Mouse (Mus musculus) brain, adult 2 months (tissue): ENCODE results near the gene Arhgap24.

Experiments
- DNase-seq: peaks from one replicate; pipeline ENCODE4 v3.0.0; 2011; ENCODE audit warnings: low read depth, low spot score

Arhgap24 gene

GRCm38 (mm10) chr5:102498747-102499146 is 17.6 kb downstream of the Arhgap24 start:
- peak; percentile 22 for DNase-seq

DNA sequence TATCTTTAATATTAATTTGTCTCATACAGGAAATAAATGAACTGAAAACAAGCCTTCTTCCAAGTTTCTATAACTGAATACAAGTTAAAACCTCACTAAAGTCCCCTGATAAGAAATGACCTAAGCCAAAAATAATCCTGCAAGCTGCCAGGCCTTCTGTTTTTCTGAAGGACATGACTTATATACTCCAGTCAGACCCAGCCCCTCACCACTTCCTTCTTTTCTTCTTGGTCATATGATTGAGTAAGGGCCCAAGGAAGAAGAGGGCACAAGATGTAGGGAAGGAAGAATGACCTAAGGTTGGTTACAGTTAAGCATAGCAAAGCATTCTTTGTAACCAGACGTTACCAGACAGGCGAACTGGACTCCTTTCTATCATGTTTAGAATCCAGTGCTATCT is 21.1 kb downstream of the Arhgap24 start:
- peak; percentile 22 for DNase-seq

DNA sequence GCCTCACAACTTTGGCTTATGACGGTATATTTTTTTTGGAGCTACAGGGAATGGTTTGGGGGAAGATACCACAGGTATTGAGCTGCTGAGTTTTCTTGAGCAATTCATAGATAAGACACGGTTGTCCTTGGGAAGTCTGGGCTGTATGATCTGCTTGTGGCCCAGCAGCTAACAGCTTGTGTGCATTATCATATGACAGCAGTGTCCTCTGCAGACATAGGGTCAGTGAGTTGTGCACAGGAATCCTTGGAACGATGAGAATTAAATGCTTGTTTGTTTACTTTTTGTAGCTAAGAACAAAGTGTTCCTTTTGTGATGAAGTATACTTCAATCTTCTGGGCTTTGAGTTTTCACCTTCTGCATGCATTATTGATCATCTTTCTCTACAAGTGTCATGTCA is 21.9 kb downstream of the Arhgap24 start:
- no peak for DNase-seq

GRCm38 (mm10) chr5:102503868-102504267 is 22.7 kb downstream of the Arhgap24 start:
- no peak for DNase-seq

- DNase-seq: no peak
Measured at GRCm38 (mm10) chr5:102504557-102504956, 23.4 kb downstream of the Arhgap24 start.

DNA sequence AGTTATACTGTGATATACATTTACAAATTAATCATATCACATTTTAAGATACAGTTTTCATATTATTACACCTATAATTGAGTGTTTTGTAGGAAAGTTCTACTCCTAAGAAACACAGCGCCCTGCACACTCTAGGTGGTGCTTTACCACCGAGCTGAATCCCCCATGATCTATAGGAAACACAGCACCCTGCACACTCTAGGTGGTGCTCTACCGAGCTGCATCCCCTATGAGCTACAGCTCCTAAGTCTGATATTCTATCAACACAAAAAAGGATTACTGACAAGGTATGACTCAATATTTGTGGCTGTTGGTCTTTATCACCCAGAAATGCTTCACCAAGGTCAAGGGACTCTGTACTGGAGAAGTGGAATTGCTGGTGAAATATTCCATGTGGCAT is 27.0 kb downstream of the Arhgap24 start:
- peak; percentile 12 for DNase-seq

DNA sequence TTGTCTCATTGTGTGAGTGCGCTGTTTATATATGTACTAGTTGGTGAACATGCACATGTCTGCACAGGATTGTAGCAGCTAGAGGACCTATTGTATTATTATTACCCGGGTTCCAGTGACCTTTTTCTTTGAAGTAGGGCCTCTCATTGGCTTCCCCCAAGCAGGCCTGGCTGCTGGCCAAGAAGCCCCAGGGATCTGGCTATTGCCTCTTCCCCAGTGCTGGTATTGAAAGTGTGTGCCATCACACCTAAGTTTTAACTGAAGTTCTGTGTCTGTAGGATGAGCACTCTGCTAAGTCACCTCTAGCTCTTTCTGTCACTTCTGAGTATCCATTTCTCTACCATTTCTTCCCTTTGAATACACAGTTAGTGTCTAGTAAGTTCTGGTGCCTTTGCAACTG is 28.2 kb downstream of the Arhgap24 start:
- no peak for DNase-seq

DNA sequence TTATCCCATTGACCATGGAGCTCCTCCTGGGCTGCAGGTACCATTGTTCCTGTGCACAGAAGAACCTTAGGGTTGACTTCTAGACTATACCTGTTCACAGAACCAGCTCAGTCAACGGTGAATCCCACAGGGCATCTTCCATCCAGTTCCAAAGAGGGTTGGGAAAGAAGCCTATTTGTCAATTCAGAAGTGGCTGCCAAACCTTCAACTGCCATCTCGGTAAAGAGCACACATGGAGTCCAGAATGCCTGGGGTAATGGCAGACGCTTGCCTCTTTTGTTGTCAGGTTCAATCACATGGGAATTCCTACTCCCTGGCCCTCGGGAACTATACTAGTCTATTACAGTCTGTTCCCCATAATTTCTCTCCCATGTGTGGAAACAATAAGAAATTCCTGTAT is 30.5 kb downstream of the Arhgap24 start:
- no peak for DNase-seq

DNA sequence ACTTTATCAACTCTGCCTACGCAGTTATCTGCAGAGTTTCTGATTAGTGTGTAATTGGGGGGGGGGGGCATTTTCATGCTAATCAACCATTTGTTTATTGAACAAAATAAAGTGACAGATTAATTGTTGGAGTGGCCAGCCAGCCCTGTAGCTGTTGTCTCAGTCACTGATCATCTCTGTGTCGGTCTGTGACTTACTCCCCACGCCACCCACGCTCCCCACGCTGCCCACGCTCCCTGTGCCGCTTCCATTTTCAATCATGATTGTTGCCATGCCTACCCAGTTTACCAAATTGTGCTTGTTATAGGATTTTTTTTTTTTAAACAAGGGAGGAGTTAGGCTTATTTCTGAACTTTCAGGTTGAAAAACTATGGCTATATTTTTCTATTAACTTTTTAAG is 34.3 kb downstream of the Arhgap24 start:
- DNase-seq: no peak

GRCm38 (mm10) chr5:102520506-102520905 is 39.3 kb downstream of the Arhgap24 start:
- no peak for DNase-seq

- peak; percentile 20 for DNase-seq
Measured at GRCm38 (mm10) chr5:102535311-102535710, 54.1 kb downstream of the Arhgap24 start.

DNA sequence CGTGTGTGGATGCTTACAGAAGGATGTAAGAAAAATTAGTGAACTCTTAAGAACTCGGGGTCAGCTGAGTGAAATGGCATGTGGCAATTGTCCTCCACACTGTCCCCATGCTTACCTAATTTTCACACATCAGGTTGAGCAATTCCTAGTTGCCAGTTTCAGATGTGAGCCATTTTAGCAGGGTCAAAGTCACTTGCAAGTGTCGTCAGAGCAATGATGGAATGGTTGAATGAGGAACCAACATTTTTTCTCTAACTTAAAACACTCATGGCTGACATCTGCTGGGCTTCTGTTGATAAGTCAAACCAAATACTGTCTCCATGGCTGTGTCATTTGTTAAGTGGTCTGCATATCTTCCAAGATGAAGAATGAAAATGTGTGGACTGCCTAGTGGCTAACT is 56.6 kb downstream of the Arhgap24 start:
- no peak for DNase-seq

GRCm38 (mm10) chr5:102546296-102546695 is 65.1 kb downstream of the Arhgap24 start:
- no peak for DNase-seq

- DNase-seq: no peak
Measured at GRCm38 (mm10) chr5:102547786-102548185, 66.6 kb downstream of the Arhgap24 start.

GRCm38 (mm10) chr5:102548382-102548781 is 67.2 kb downstream of the Arhgap24 start:
- DNase-seq: no peak

DNA sequence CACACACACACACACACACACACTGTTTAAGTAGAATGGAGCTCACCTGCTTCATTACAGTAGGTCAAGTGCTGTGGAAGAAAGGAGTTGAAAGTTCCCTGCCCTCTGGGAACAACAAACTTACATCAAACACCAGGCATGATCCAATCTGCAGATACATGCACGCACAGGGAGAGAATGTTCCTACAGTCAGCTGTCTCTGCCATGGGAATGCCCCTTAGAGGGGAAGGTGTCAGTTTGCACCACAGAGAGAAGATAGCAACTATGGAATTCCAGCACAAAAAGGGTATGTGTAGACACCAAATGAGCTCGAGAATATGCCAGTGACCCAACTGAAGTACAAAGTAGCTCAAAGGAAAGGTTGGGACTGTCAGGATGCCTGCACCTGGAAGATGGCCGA is 69.0 kb downstream of the Arhgap24 start:
- DNase-seq: no peak

GRCm38 (mm10) chr5:102550870-102551637 is 69.9 kb downstream of the Arhgap24 start:
- DNase-seq: no peak

- no peak for DNase-seq
Measured at GRCm38 (mm10) chr5:102552533-102552932, 71.3 kb downstream of the Arhgap24 start.

DNA sequence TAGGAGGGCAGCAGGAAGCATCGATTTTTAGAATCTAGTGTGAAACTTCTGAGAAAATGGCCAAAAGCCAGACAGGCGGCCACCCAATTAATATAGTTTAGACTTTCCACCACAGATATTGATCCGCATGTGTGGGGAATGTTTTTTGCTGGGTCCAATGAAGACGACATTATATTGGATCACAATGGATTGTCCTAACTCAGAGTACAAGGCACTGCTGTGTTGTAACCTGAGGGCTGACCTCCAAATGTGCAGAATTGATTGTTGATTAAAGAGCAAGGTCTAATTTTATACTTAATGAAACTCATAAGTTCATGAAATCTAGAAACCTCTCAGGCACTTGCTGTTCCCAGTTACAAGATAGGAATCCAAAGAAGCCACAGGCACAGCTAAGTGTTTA is 74.8 kb downstream of the Arhgap24 start:
- no peak for DNase-seq

DNA sequence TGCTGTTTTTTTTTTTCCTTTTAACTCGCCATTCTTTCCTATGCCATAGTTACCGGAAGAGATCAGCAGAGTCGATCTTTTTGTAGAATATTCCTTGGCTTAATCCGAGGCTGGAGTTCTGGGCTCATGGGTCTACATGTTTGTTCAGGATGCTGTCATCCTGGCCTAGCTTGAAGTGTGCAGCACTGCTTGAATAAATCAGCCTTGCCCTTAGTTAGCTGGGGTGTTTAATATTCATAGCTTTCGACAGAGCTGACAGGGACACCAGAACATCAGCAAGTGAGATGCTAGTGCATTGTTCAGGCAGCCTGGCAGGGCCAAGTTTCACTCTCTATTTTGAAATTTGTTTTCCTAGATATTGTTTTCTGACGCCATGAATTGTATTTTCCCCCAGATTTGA is 79.1 kb downstream of the Arhgap24 start:
- DNase-seq: peak; percentile 39

GRCm38 (mm10) chr5:102563971-102564370 is 82.8 kb downstream of the Arhgap24 start:
- DNase-seq: no peak

DNA sequence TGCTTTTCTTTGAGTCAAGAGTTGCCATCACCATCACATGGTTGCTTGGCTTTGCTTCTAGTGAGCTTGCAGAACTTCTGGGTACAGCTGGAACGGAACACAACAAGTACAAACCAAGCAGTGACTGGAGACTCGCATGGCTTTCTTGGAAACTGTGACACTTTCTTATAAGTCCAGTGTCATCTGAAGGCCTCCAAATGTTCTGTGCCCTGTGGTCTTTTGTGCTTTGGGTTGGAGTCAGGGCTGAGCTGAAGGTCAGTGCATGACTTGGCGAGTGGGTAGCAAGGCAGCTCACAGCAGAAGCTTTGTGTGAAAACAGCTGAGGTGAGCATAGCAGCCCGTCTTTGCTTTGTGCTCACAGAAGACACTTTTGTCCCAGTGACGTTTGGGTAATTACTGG is 87.6 kb downstream of the Arhgap24 start:
- no peak for DNase-seq

- DNase-seq: no peak
Measured at GRCm38 (mm10) chr5:102571445-102571844, 90.3 kb downstream of the Arhgap24 start.

DNA sequence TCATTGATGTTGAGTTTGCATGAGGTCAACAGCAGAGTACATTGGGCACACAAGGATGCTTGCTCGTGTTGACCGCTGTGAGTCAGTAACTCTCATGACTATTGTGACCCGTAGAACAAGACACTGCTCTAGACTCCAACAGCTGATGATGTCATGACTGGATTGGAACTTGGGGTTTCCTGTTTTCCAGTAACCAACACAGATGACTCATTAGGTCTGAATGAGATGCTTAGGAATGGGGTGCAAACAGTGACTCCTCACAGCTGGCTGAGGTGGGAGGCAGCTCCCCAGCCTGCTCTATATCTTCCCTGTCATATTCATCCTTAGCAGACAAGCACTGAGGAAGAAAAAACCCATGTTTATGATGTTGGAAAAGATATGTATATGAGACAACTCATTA is 95.6 kb downstream of the Arhgap24 start:
- peak; percentile 47 for DNase-seq
